Mouse (Mus musculus): Measurements from ENCODE around the gene Tmprss3. TPM values are rescaled to one million over a fixed set of nuclear protein-coding genes. Genes with fewer than 3 reads are reported as not detected.

The Tmprss3 gene
- total and polyA plus RNA-seq, 3 experiments: 0.08 to 0.11 TPM; not detected in 1

GRCm38 (mm10) chr17:31134913-31135312, 63.9 kb downstream of the Tmprss3 start:
- no peaks in the 10 kb centered on the region for H3K36me3 ChIP-seq (ENCODE audit: control insufficient read depth in 1 of 2, insufficient read depth in 2 of 2, low read length in 2 of 2)
- no peaks in the 10 kb centered on the region for H3K79me2 ChIP-seq (ENCODE audit: control insufficient read depth, insufficient read depth, low read length, poor library complexity)
- 0 out of 4 replicates have a peak, but pooled peaks cover 0 to 2% of the 10 kb centered on the region in 2 experiments for H3K4me1 ChIP-seq (ENCODE audit: control insufficient read depth in 1 of 2, insufficient read depth in 2 of 2, low read length in 2 of 2)
- H3K9me3 ChIP-seq (replicated peaks; ENCODE audit: insufficient read depth, low read length): no peaks in the 10 kb centered on the region
- no peak for TF ChIP-seq TBP (IDR thresholded peaks at IDR 0.05; ENCODE audit: low read depth, low read length)
- no peak for TF ChIP-seq MAZ (IDR thresholded peaks at IDR 0.05; ENCODE audit: low read depth, low read length)
- no peak for TF ChIP-seq ELF1 (IDR thresholded peaks at IDR 0.05; ENCODE audit: low read depth, low read length)
- no peak for TF ChIP-seq MXI1 (IDR thresholded peaks at IDR 0.05; ENCODE audit: low read depth, low read length)
- no peak for TF ChIP-seq CHD1 (IDR thresholded peaks at IDR 0.05; ENCODE audit: low read depth, low read length)
- no peak for TF ChIP-seq KAT2A (conservative IDR thresholded peaks at IDR 0.05; ENCODE audit: low read depth, low read length)
- TF ChIP-seq POLR2AphosphoS5 (IDR thresholded peaks at IDR 0.05; ENCODE audit: borderline replicate concordance, low read depth, low read length): no peak
- no peak for TF ChIP-seq GATA1 (IDR thresholded peaks at IDR 0.05; ENCODE audit: low read depth, low read length)
- TF ChIP-seq JUND (IDR thresholded peaks at IDR 0.05; ENCODE audit: low read depth, low read length): no peak
- TF ChIP-seq HCFC1 (IDR thresholded peaks at IDR 0.05; ENCODE audit: low read depth, low read length): no peak
- no peak for TF ChIP-seq ETS1 (IDR thresholded peaks at IDR 0.05; ENCODE audit: low read depth, low read length)
- H3K27ac ChIP-seq (ENCODE audit: control insufficient read depth, low read depth, low read length): no peak overlapping the region
- no peaks in the 10 kb centered on the region; a peak in 1 of 4 replicates for H3K27me3 ChIP-seq (ENCODE audit: control insufficient read depth in 1 of 2, insufficient read depth in 2 of 2, low read length in 2 of 2)
- H3K4me3 ChIP-seq (ENCODE audit: control insufficient read depth in 1 of 2, insufficient read depth in 1 of 2, low read depth in 2 of 2, low read length in 2 of 2): no peak overlapping the region
- DNase-seq (ENCODE audit: low read depth, low spot score): no peak
- H3K9ac ChIP-seq (ENCODE audit: control insufficient read depth, low read depth, low read length, poor library complexity, severe bottlenecking): no peak overlapping the region

DNA sequence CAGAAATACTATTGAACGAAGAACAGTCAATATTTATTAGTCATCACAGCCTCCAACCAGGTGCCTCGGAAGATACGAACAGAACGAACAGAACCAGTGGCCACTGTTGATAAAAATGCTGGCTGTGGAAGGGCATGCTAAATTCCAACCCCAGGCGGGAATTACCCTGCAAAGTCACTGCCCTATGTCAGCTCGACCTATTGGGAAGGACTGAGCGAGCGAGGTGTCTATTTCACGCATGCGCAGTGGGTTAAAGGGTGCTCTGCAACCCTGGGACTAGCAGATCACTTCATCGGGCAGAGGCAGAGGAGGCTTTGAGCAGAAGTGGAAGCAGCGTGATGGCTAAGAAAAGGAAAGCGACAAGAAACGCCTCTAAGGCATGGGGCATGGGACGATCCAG, 65.0 kb downstream of the Tmprss3 start:
- peak; percentile 74 for DNase-seq (ENCODE audit: low read depth, low spot score)
- H3K9ac ChIP-seq (ENCODE audit: control insufficient read depth, low read depth, low read length, poor library complexity, severe bottlenecking): no peak overlapping the region
- H3K79me2 ChIP-seq (ENCODE audit: control insufficient read depth, insufficient read depth, low read length, poor library complexity): no peaks in the 10 kb centered on the region
- H3K27me3 ChIP-seq (ENCODE audit: control insufficient read depth in 1 of 2, insufficient read depth in 2 of 2, low read length in 2 of 2): peaks cover 0 to 1% of the 10 kb centered on the region in 2 experiments; a peak in 2 of 4 replicates
- 0 out of 4 replicates have a peak overlapping the region, but pooled peaks of 1 of the 2 experiments have one; percentile 7 for H3K4me3 ChIP-seq (ENCODE audit: control insufficient read depth in 1 of 2, insufficient read depth in 1 of 2, low read depth in 2 of 2, low read length in 2 of 2)
- no peak for TF ChIP-seq MAZ (IDR thresholded peaks at IDR 0.05; ENCODE audit: low read depth, low read length)
- TF ChIP-seq USF2 (IDR thresholded peaks at IDR 0.05; ENCODE audit: borderline replicate concordance in 1 of 2, insufficient read depth in 1 of 2, low read depth in 1 of 2, low read length in 2 of 2): no peak
- TF ChIP-seq KAT2A (conservative IDR thresholded peaks at IDR 0.05; ENCODE audit: low read depth, low read length): no peak
- TF ChIP-seq SMC3 (IDR thresholded peaks at IDR 0.05; ENCODE audit: low read depth, low read length): no peak
- TF ChIP-seq TAL1 (IDR thresholded peaks at IDR 0.05; ENCODE audit: low read length): peak; percentile 4; the same call in 1 of the 2 replicates
- peak; percentile 72 for TF ChIP-seq NRF1 (IDR thresholded peaks at IDR 0.05; ENCODE audit: insufficient read depth, low read depth, low read length, poor library complexity, severe bottlenecking)
- no peak overlapping the region for H3K27ac ChIP-seq (ENCODE audit: control insufficient read depth, low read depth, low read length)
- H3K9me3 ChIP-seq (replicated peaks; ENCODE audit: insufficient read depth, low read length): no peaks in the 10 kb centered on the region
- no peaks in the 10 kb centered on the region for H3K36me3 ChIP-seq (ENCODE audit: control insufficient read depth in 1 of 2, insufficient read depth in 2 of 2, low read length in 2 of 2)
- 0 out of 4 replicates have a peak, but pooled peaks cover 0 to 2% of the 10 kb centered on the region in 2 experiments for H3K4me1 ChIP-seq (ENCODE audit: control insufficient read depth in 1 of 2, insufficient read depth in 2 of 2, low read length in 2 of 2)
